Mouse (Mus musculus): Measurements from ENCODE around the gene Vmn1r132.
"Not testable (repeated sequence)": the region's sequence is repeated elsewhere in the genome, so short reads cannot be mapped to it uniquely, and the experiment has no call there.

GRCm38 (mm10) chr7:21613792-21614191 lies at the start of gene Vmn1r132:
- TF ChIP-seq ZC3H11A, POLR2A (IDR thresholded peaks at IDR 0.05; ENCODE audit: low read depth, low read length): not testable (repeated sequence)
